Mouse (Mus musculus): ENCODE data around the gene Fip1l1. TPM values are rescaled to one million over a fixed set of nuclear protein-coding genes. Genes with fewer than 3 reads are reported as not detected.

The Fip1l1 gene
- total and polyA plus RNA-seq, 3 experiments: 72.0 to 171 (median 83.1) TPM

GRCm38 (mm10) chr5:74621691-74622470, 86.6 kb downstream of the Fip1l1 start:
- Histone ChIP-seq H3K27me3 (replicated peaks) (no peaks in the 10 kb centered on the region), H3K27ac (ENCODE audit: insufficient read depth, low read depth) (no peak overlapping the region), H3K36me3 (replicated peaks in 1 of 2; ENCODE audit: control insufficient read depth in 1 of 2, insufficient read depth in 1 of 2, low read length in 1 of 2) (no peaks in the 10 kb centered on the region), H3K4me3 (replicated peaks in 1 of 3; ENCODE audit: low read depth in 2 of 3, low read length in 2 of 3, poor library complexity in 1 of 3) (no peak overlapping the region), H3K79me2 (replicated peaks; ENCODE audit: control insufficient read depth, extremely low read depth, insufficient read depth, poor library complexity, severe bottlenecking) (no peaks in the 10 kb centered on the region), H3K9ac (ENCODE audit: insufficient read depth, low read depth) (no peak overlapping the region), H3K4me2 (ENCODE audit: insufficient read depth, low read depth, poor library complexity, severe bottlenecking) (no peak overlapping the region), H3K9me3 (replicated peaks; ENCODE audit: low read length) (no peaks in the 10 kb centered on the region), H3K4me1 (ENCODE audit: control insufficient read depth in 1 of 2, insufficient read depth in 2 of 2) (no peaks in the 10 kb centered on the region)
- dilution Hi-C loops (cut with MboI; ENCODE audit: extremely low pct_ligation_motif_present, extremely low pct_unique_long_range_greater_than_20kb, low sequenced_read_pairs) (no loop called here), in situ Hi-C loops (cut with MboI; ENCODE audit: low pct_ligation_motif_present, low pct_unique_long_range_greater_than_20kb, low sequenced_read_pairs) (no loop called here)
- DNase-seq (ENCODE audit: extremely low read depth): no peak
- TF ChIP-seq GABPA (IDR thresholded peaks at IDR 0.05; ENCODE audit: insufficient replicate concordance, low read depth, low read length): no peak

GRCm38 (mm10) chr5:74623316-74624000, 88.2 kb downstream of the Fip1l1 start:
- TF ChIP-seq NRF1 (IDR thresholded peaks at IDR 0.05; ENCODE audit: low read depth, low read length) (no peak), ZKSCAN1 (IDR thresholded peaks at IDR 0.05; ENCODE audit: borderline replicate concordance, low read depth, low read length) (no peak), BHLHE40 (IDR thresholded peaks at IDR 0.05; ENCODE audit: low read depth, low read length) (no peak), E2F4 (IDR thresholded peaks at IDR 0.05; ENCODE audit: insufficient replicate concordance, low read depth, low read length) (no peak), SMC3 (IDR thresholded peaks at IDR 0.05; ENCODE audit: low read depth, low read length) (no peak), IRF4 (IDR thresholded peaks at IDR 0.05; ENCODE audit: low read depth, low read length) (no peak), TCF12 (IDR thresholded peaks at IDR 0.05; ENCODE audit: low read depth, low read length) (no peak), ZNF384 (IDR thresholded peaks at IDR 0.05; ENCODE audit: low read depth, low read length) (no peak), CHD2 (IDR thresholded peaks at IDR 0.05; ENCODE audit: low read length) (no peak), KAT2A (IDR thresholded peaks at IDR 0.05; ENCODE audit: insufficient replicate concordance, low read length) (no peak), CHD1 (IDR thresholded peaks at IDR 0.05; ENCODE audit: low read depth, low read length) (no peak), MYC (IDR thresholded peaks at IDR 0.05; ENCODE audit: low read depth, low read length) (no peak), JUN (IDR thresholded peaks at IDR 0.05; ENCODE audit: insufficient read depth, low read depth, low read length) (no peak), USF2 (conservative IDR thresholded peaks at IDR 0.05; ENCODE audit: low read depth, low read length) (no peak), ELF1 (IDR thresholded peaks at IDR 0.05; ENCODE audit: low read depth, low read length) (no peak)
- no peak for DNase-seq (ENCODE audit: extremely low read depth)
- Histone ChIP-seq H3K9ac (ENCODE audit: insufficient read depth, low read depth) (no peak overlapping the region), H3K79me2 (replicated peaks; ENCODE audit: control insufficient read depth, extremely low read depth, insufficient read depth, poor library complexity, severe bottlenecking) (no peaks in the 10 kb centered on the region), H3K4me2 (ENCODE audit: insufficient read depth, low read depth, poor library complexity, severe bottlenecking) (no peak overlapping the region), H3K36me3 (replicated peaks in 1 of 2; ENCODE audit: control insufficient read depth in 1 of 2, insufficient read depth in 1 of 2, low read length in 1 of 2) (no peaks in the 10 kb centered on the region), H3K27me3 (replicated peaks) (no peaks in the 10 kb centered on the region), H3K4me3 (replicated peaks in 1 of 3; ENCODE audit: low read depth in 2 of 3, low read length in 2 of 3, poor library complexity in 1 of 3) (no peak overlapping the region), H3K27ac (ENCODE audit: insufficient read depth, low read depth) (no peak overlapping the region), H3K9me3 (replicated peaks; ENCODE audit: low read length) (no peaks in the 10 kb centered on the region), H3K4me1 (ENCODE audit: control insufficient read depth in 1 of 2, insufficient read depth in 2 of 2) (no peaks in the 10 kb centered on the region; a peak in 1 of 4 replicates)
- in situ Hi-C loops (cut with MboI; ENCODE audit: low pct_ligation_motif_present, low pct_unique_long_range_greater_than_20kb, low sequenced_read_pairs): no loop called here
- dilution Hi-C loops (cut with MboI; ENCODE audit: extremely low pct_ligation_motif_present, extremely low pct_unique_long_range_greater_than_20kb, low sequenced_read_pairs): no loop called here
